Mouse (Mus musculus): ENCODE data around the gene St8sia1.

DNA sequence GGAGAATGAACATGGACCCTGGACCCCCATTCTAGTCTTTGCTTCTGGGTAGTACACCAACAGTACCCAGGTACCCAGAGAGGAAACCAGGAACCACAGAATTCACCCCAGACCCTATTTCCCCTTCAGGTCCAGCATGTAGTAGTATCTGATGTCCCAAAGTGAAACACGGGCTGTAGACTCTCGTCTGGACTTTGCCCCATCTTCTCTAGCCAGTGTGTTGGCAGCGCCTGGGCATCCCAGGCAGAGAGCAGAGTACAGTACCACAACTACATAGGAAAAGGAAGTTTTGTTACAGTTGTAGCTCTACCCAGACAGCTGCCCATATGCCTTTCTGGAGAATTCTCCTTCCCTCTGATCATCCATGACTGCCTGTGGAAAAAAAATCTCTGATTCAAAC is 134.0 kb downstream of the St8sia1 start:
- TF ChIP-seq EP300 (optimal IDR thresholded peaks at IDR 0.05) (no peak), CTCF (IDR thresholded peaks at IDR 0.05; ENCODE audit: low read depth) (no peak)

Data from stomach, postnatal 0 days (tissue).